Mouse (Mus musculus) Muller cell, postnatal 12 days (primary cell): ENCODE measurements at regions not wholly inside any gene's neighbourhood (a gene's known extent, or its start where the extent isn't known, plus 50 kb on each side); places are given as distances from the start of the nearest gene placed in this dataset.
A peak's percentile ranks its signal among the peaks of the same experiment; 100 is the strongest.

Experiments used
- DNase-seq: peaks from one replicate; pipeline ENCODE4 v3.0.0-alpha.2; 2015; ENCODE audit errors: inconsistent ontology term

DNA sequence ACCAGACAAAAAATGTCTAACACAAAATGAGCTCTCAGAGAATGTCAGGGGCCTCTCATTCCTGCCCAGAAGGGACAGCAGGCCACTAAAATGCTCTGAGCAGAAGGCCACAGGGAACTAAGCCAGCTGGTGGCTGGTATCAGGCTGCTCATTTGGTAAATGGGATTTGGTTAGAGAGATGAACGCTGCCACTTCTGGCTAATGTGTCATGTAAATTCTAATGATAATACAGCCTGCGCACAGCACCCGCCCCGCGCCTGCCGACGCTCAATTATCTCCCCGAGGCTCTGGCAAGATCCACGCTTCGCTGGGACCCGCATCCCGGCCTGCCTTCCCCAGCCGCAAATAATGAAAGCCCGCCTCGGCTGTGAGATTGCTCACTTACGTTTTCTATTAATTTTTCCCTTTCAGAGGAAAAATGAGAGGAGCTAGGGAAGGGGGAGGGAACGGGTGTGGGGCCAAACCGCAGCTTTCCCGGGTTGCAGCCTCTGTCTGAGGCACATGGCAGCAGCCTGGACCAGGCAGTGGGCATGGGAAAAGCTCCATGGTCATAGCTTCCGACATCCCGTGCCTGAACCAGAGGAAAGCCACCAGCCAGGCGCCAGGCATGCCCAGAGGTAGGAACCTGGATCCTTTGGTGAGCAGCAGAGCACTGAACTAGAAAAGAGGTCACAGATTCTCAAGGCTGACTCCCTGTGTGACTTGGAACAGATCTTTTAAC lies 92.2 kb upstream of the Csf3r start:
- DNase-seq, result peak; percentile 44

GRCm38 (mm10) chr4:125936357-125936756 lies 88.0 kb upstream of the Csf3r start:
- no peak for DNase-seq

DNA sequence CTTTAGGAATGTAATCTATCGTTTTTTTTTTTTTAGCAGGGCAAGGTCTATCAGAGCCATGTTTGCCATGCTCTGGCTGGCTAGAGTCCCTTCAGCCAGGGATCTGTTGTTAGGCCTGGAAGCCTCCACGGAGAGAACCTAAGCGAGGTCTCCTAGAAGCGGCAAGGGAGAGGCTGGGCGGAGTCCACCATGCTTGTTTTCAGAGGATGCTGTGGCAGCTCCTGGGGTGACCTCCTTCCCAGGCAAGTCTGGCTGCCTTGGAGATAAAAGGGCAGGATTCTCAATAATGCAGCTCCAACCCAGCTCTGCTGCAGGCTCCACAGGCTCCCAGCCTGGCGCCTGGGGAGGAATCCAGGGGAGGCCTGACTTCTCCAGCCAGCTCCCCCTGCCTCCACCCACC lies 86.2 kb upstream of the Csf3r start:
- no peak for DNase-seq

- no peak for DNase-seq
These were observed 83.1 kb upstream of the Csf3r start for GRCm38 (mm10) chr4:125941266-125941665.

DNA sequence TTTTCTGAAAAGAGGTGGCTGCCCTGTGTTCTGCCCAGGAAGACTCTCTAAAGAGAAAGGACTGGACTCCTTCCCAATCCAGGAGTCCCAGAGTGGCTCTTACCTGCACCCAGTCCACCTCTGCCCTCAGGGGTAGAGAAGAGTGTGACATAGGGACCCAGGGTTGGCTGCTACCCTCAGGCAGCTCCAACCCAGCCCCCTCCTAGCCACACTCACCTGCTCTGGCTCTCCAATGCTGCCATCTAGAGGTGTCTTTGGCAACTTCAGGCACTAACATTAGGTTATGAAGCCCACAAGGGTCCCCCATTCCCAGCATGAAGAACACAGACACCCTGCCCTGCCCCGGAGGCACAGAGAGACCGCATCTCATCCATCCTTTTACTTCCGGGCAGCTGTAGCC lies 82.4 kb upstream of the Csf3r start:
- DNase-seq, result no peak

DNA sequence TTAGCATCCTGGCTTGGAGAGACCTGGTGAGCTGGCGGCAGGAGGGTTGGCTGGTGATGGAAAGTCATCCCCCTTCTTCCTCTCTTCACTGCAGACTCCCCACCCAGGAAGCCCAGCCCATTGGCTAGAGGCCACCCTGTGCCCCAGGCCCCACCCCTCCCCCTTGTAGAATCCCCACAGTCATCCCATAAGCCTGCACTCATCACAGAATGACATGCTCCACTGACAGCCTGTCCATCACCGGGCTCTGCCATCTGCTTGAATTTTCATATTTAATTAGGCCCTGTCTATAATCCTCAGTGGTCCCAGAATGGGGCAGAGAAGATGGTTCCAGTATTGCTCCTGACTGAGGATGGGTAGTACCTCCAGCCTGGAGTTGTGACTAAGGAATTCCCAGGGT lies 79.3 kb upstream of the Csf3r start:
- DNase-seq, result no peak

GRCm38 (mm10) chr4:125959426-125959825 lies 64.9 kb upstream of the Csf3r start:
- DNase-seq, result no peak

- DNase-seq, result no peak
These were observed 63.6 kb upstream of the Csf3r start for GRCm38 (mm10) chr4:125960704-125961279.

DNA sequence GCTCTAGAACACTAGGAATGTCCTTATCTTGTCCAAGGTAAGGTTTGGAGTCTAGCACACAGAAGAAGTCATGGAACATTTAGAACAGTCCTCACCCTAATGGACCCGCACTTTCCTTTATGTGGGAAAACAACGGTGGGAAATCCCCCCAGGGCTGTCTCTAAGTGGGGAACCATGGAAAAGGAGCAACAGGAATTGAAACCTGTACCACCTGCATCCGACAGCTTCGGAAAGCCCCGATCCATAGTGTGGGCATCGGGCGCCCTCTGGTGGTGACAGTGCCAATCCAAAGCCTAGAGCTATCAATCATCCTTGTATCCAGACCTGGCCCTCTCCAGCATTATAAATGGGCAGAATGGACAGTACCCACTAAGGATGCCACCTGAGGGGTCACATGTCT lies 61.7 kb upstream of the Csf3r start:
- DNase-seq, result peak; percentile 69
